8 mouse cellular contexts compared by ENCODE assay signal in genomic region chr8:125067596-125067960, GRCm38 (mm10). TPM values are rescaled to one million over a fixed set of nuclear protein-coding genes. Genes with fewer than 3 reads are reported as not detected.
A peak's percentile ranks its signal among the peaks of the same experiment; 100 is the strongest.
DNase-seq lines count a peak whose midpoint lies in the region; ATAC-seq and TF ChIP-seq lines count a peak whose summit lies in the region.

No protein-coding gene starts in this region.

- H3K4me3 ChIP-seq in intestine, postnatal 0 days (ENCODE audit: low read depth, low read length), result no peak overlapping the region
- H3K4me3 ChIP-seq in liver, embryonic 14.5 days (ENCODE audit: insufficient read depth in 1 of 2, low read depth in 2 of 2, low read length in 2 of 2), result no peak overlapping the region

- H3K4me1 ChIP-seq in intestine, postnatal 0 days (replicated peaks; ENCODE audit: control insufficient read depth, insufficient read depth, low read length), result no peaks in the 10 kb centered on the region
- H3K4me1 ChIP-seq in liver, embryonic 14.5 days (replicated peaks; ENCODE audit: control insufficient read depth in 2 of 2, insufficient read depth in 2 of 2, low read length in 1 of 2), result peaks cover 0 to 2% of the 10 kb centered on the region in 2 experiments; a peak in 1 of 4 replicates

- no peaks in the 10 kb centered on the region for H3K36me3 ChIP-seq in intestine, postnatal 0 days (ENCODE audit: control insufficient read depth, insufficient read depth)
- H3K36me3 ChIP-seq in liver, embryonic 14.5 days (replicated peaks; ENCODE audit: control insufficient read depth, insufficient read depth, low read depth), result no peaks in the 10 kb centered on the region

- peak; percentile 77 for DNase-seq in 416B (ENCODE audit: low read depth)
- peak; percentile 59 for DNase-seq in adrenal gland, postnatal 10 days
- peak; percentile 58 to 61 for DNase-seq in heart, adult 9 months (ENCODE audit: low spot score in 2 of 2)
- DNase-seq in liver, embryonic 14.5 days (ENCODE audit: low read depth in 3 of 3, low spot score in 3 of 3), result no peak
- DNase-seq in natural killer cell, adult 2 months (ENCODE audit: low spot score in 2 of 2), result peak; percentile 78 to 85
- no peak for DNase-seq in embryo, embryonic 9.5 days (ENCODE audit: extremely low spot score)
- DNase-seq in right cerebral cortex, postnatal 25 days, result no peak

- no peak for TF ChIP-seq CTCF in intestine, postnatal 0 days (IDR thresholded peaks at IDR 0.05; ENCODE audit: low read depth)
- no peak for TF ChIP-seq CTCF in liver, embryonic 14.5 days (IDR thresholded peaks at IDR 0.05; ENCODE audit: low read depth)

- 0 out of 2 replicates have a peak, but pooled peaks have one; percentile 15 for ATAC-seq in intestine, postnatal 0 days
- ATAC-seq in liver, embryonic 14.5 days (ENCODE audit: insufficient read depth), result peak; percentile 33; the same call in 1 of the 2 replicates

- no peaks in the 10 kb centered on the region for H3K27me3 ChIP-seq in intestine, postnatal 0 days (replicated peaks; ENCODE audit: control insufficient read depth, insufficient read depth, low read length)
- H3K27me3 ChIP-seq in liver, embryonic 14.5 days (ENCODE audit: control insufficient read depth, insufficient read depth, low read length), result no peaks in the 10 kb centered on the region

- no peak for TF ChIP-seq EP300 in liver, embryonic 14.5 days (IDR thresholded peaks at IDR 0.05; ENCODE audit: low read depth)

- no peak overlapping the region for H3K9ac ChIP-seq in intestine, postnatal 0 days (ENCODE audit: low read depth, low read length)
- no peak overlapping the region for H3K9ac ChIP-seq in liver, embryonic 14.5 days (replicated peaks)

- H3K9me3 ChIP-seq in intestine, postnatal 0 days (ENCODE audit: control insufficient read depth), result no peaks in the 10 kb centered on the region
- no peaks in the 10 kb centered on the region for H3K9me3 ChIP-seq in liver, embryonic 14.5 days (ENCODE audit: control insufficient read depth, low read length)

- H3K27ac ChIP-seq in intestine, postnatal 0 days (ENCODE audit: low read depth, low read length), result peak overlapping the region; percentile 73
- no peak overlapping the region for H3K27ac ChIP-seq in liver, embryonic 14.5 days

- H3K4me2 ChIP-seq in intestine, postnatal 0 days (replicated peaks; ENCODE audit: low read depth), result no peak overlapping the region
- no peak overlapping the region for H3K4me2 ChIP-seq in liver, embryonic 14.5 days (ENCODE audit: low read depth)

- 68% methylated on average over 9 of the region's 9 CpGs for WGBS in intestine, postnatal 0 days
- WGBS in liver, embryonic 14.5 days (ENCODE audit: insufficient replicate concordance), result 23% methylated on average over 9 of the region's 9 CpGs

RNA-seq across cellular contexts. Expression of gene Disc1, which starts 13.6 kb away (rescaled TPM):
- 1 to 10 TPM; 3.6 TPM for total RNA-seq in adrenal gland, postnatal 10 days (2021)
- 0.39 and 0.40 TPM in 2 replicates for polyA plus RNA-seq in intestine, postnatal 0 days (2015; fragmentation: Nextera tagmentation; extraction: Ambion mirVana)
- polyA plus RNA-seq in liver, embryonic 14.5 days (2012; rRNA removed), result 0.16 and 0.17 TPM in 2 replicates
- 0.11 and 0.28 TPM in 2 replicates for polyA plus RNA-seq in liver, embryonic 14.5 days (2014; fragmentation: Nextera tagmentation; extraction: Ambion mirVana)

RNA-seq across cellular contexts. Expression of gene Tsnax, which starts 54.8 kb away (rescaled TPM):
- total RNA-seq in adrenal gland, postnatal 10 days (2021), result 10 to 100 TPM; 71.1 to 80.4 TPM
- 47.4 and 48.3 TPM in 2 replicates for polyA plus RNA-seq in intestine, postnatal 0 days (2015; fragmentation: Nextera tagmentation; extraction: Ambion mirVana)
- 21.5 and 31.3 TPM in 2 replicates for polyA plus RNA-seq in liver, embryonic 14.5 days (2012; rRNA removed)
- 41.1 and 43.3 TPM in 2 replicates for polyA plus RNA-seq in liver, embryonic 14.5 days (2014; fragmentation: Nextera tagmentation; extraction: Ambion mirVana)

Comparison
In these comparisons a context has a peak if more than half of its experiments do, and no peak if none do; other contexts are left out.
1. DNase-seq: peak in 416B (single experiment), adrenal gland, postnatal 10 days (single experiment), heart, adult 9 months (2 of 2) and natural killer cell, adult 2 months (2 of 2); none in liver, embryonic 14.5 days (0 of 3), embryo, embryonic 9.5 days (single experiment) and right cerebral cortex, postnatal 25 days (single experiment).